Mouse (Mus musculus): ENCODE results near the gene Pnma1. TPM values are rescaled to one million over a fixed set of nuclear protein-coding genes. Genes with fewer than 3 reads are reported as not detected.
A peak's percentile ranks its signal among the peaks of the same experiment; 100 is the strongest.

Gene Pnma1
- total and polyA plus RNA-seq, 3 experiments: 0.31 to 0.46 TPM; not detected in 1

GRCm38 (mm10) chr12:84176126-84176769 is 28.0 kb upstream of the Pnma1 start (continued):
- TF ChIP-seq BHLHE40 (IDR thresholded peaks at IDR 0.05; ENCODE audit: borderline replicate concordance, low read depth, low read length) (peak; percentile 78; the same call in 1 of the 2 replicates), TBP (IDR thresholded peaks at IDR 0.05; ENCODE audit: low read depth, low read length) (no peak), RAD21 (IDR thresholded peaks at IDR 0.05; ENCODE audit: low read depth, low read length) (no peak), SIN3A (IDR thresholded peaks at IDR 0.05; ENCODE audit: low read length) (peak; percentile 56; the same call in 1 of the 2 replicates), ZKSCAN1 (IDR thresholded peaks at IDR 0.05; ENCODE audit: low read depth, low read length) (no peak), MAX (IDR thresholded peaks at IDR 0.05; ENCODE audit: low read length) (peak; percentile 89), CTCF (IDR thresholded peaks at IDR 0.05 in 2 of 3, conservative IDR thresholded peaks at IDR 0.05 in 1 of 3; ENCODE audit: control insufficient read depth in 1 of 3, insufficient read depth in 1 of 3, low read depth in 2 of 3, low read length in 3 of 3, poor library complexity in 1 of 3, severe bottlenecking in 1 of 3) (no peak), MYC (IDR thresholded peaks at IDR 0.05; ENCODE audit: low read depth, low read length) (peak; percentile 95), ZNF384 (IDR thresholded peaks at IDR 0.05; ENCODE audit: low read depth, low read length) (peak; percentile 72), E2F4 (IDR thresholded peaks at IDR 0.05; ENCODE audit: borderline replicate concordance, low read depth, low read length) (no peak), ZC3H11A (IDR thresholded peaks at IDR 0.05; ENCODE audit: low read depth, low read length) (no peak), ELF1 (IDR thresholded peaks at IDR 0.05; ENCODE audit: low read depth, low read length) (no peak), USF2 (IDR thresholded peaks at IDR 0.05; ENCODE audit: borderline replicate concordance in 1 of 2, insufficient read depth in 1 of 2, low read depth in 1 of 2, low read length in 2 of 2) (0 out of 4 replicates have a peak, but pooled peaks of 1 of the 2 experiments have one; percentile 9), ETS1 (IDR thresholded peaks at IDR 0.05; ENCODE audit: low read depth, low read length) (no peak), KAT2A (conservative IDR thresholded peaks at IDR 0.05; ENCODE audit: low read depth, low read length) (no peak), EP300 (IDR thresholded peaks at IDR 0.05; ENCODE audit: low read depth in 1 of 2, low read length in 2 of 2) (peak in 1 of 2 experiments; percentile 23; a peak in 1 of 4 replicates), TCF12 (IDR thresholded peaks at IDR 0.05; ENCODE audit: low read depth, low read length) (peak; percentile 32; the same call in 1 of the 2 replicates), TAL1 (IDR thresholded peaks at IDR 0.05; ENCODE audit: low read length) (no peak), HCFC1 (IDR thresholded peaks at IDR 0.05; ENCODE audit: low read depth, low read length) (0 out of 2 replicates have a peak, but pooled peaks have one; percentile 18), NRF1 (IDR thresholded peaks at IDR 0.05; ENCODE audit: insufficient read depth, low read depth, low read length, poor library complexity, severe bottlenecking) (no peak)

GRCm38 (mm10) chr12:84175659-84176061 is 27.4 kb upstream of the Pnma1 start:
- peaks cover 42 to 52% of the 10 kb centered on the region in 2 experiments for H3K4me1 ChIP-seq (ENCODE audit: control insufficient read depth in 1 of 2, insufficient read depth in 2 of 2, low read length in 2 of 2)
- H3K4me3 ChIP-seq (ENCODE audit: control insufficient read depth in 1 of 2, insufficient read depth in 1 of 2, low read depth in 2 of 2, low read length in 2 of 2): peak overlapping the region; percentile 40 to 41
- no peaks in the 10 kb centered on the region for H3K27me3 ChIP-seq (ENCODE audit: control insufficient read depth in 1 of 2, insufficient read depth in 2 of 2, low read length in 2 of 2)
- H3K79me2 ChIP-seq (ENCODE audit: control insufficient read depth, insufficient read depth, low read length, poor library complexity): peaks cover 77% of the 10 kb centered on the region
- H3K36me3 ChIP-seq (ENCODE audit: control insufficient read depth in 1 of 2, insufficient read depth in 2 of 2, low read length in 2 of 2): peaks cover 8 to 53% of the 10 kb centered on the region in 2 experiments; a peak in 3 of 4 replicates
- H3K27ac ChIP-seq (ENCODE audit: control insufficient read depth, low read depth, low read length): peak overlapping the region; percentile 96
- H3K9ac ChIP-seq (ENCODE audit: control insufficient read depth, low read depth, low read length, poor library complexity, severe bottlenecking): peak overlapping the region; percentile 66
- peak; percentile 96 for DNase-seq (ENCODE audit: low read depth, low spot score)
- H3K9me3 ChIP-seq (replicated peaks; ENCODE audit: insufficient read depth, low read length): no peaks in the 10 kb centered on the region
- TF ChIP-seq MYC (IDR thresholded peaks at IDR 0.05; ENCODE audit: low read depth, low read length) (0 out of 2 replicates have a peak, but pooled peaks have one; percentile 17), TAL1 (IDR thresholded peaks at IDR 0.05; ENCODE audit: low read length) (peak; percentile 91), GABPA (IDR thresholded peaks at IDR 0.05; ENCODE audit: low read depth, low read length) (no peak), MYB (IDR thresholded peaks at IDR 0.05; ENCODE audit: low read depth, low read length) (no peak), POLR2A (IDR thresholded peaks at IDR 0.05; ENCODE audit: control insufficient read depth in 1 of 2, insufficient read depth in 1 of 2, low read depth in 1 of 2, low read length in 2 of 2, poor library complexity in 1 of 2) (peak in 1 of 2 experiments; percentile 50; a peak in 2 of 4 replicates), RCOR1 (IDR thresholded peaks at IDR 0.05; ENCODE audit: low read depth, low read length) (0 out of 2 replicates have a peak, but pooled peaks have one; percentile 0), MXI1 (IDR thresholded peaks at IDR 0.05; ENCODE audit: low read depth, low read length) (peak; percentile 81; the same call in 1 of the 2 replicates), MAFK (IDR thresholded peaks at IDR 0.05; ENCODE audit: borderline replicate concordance, low read depth, low read length) (no peak), POLR2AphosphoS2 (IDR thresholded peaks at IDR 0.05; ENCODE audit: low read length) (peak; percentile 83), TBP (IDR thresholded peaks at IDR 0.05; ENCODE audit: low read depth, low read length) (peak; percentile 42; the same call in 1 of the 2 replicates), JUND (IDR thresholded peaks at IDR 0.05; ENCODE audit: low read depth, low read length) (no peak), ZKSCAN1 (IDR thresholded peaks at IDR 0.05; ENCODE audit: low read depth, low read length) (no peak), POLR2AphosphoS5 (IDR thresholded peaks at IDR 0.05; ENCODE audit: borderline replicate concordance, low read depth, low read length) (no peak), MAX (IDR thresholded peaks at IDR 0.05; ENCODE audit: low read length) (no peak), RAD21 (IDR thresholded peaks at IDR 0.05; ENCODE audit: low read depth, low read length) (no peak), CTCF (IDR thresholded peaks at IDR 0.05 in 2 of 3, conservative IDR thresholded peaks at IDR 0.05 in 1 of 3; ENCODE audit: control insufficient read depth in 1 of 3, insufficient read depth in 1 of 3, low read depth in 2 of 3, low read length in 3 of 3, poor library complexity in 1 of 3, severe bottlenecking in 1 of 3) (no peak), ZMIZ1 (IDR thresholded peaks at IDR 0.05; ENCODE audit: low read depth, low read length) (peak; percentile 74), NRF1 (IDR thresholded peaks at IDR 0.05; ENCODE audit: insufficient read depth, low read depth, low read length, poor library complexity, severe bottlenecking) (no peak), EP300 (IDR thresholded peaks at IDR 0.05; ENCODE audit: low read depth in 1 of 2, low read length in 2 of 2) (peak; percentile 69 to 81), MAZ (IDR thresholded peaks at IDR 0.05; ENCODE audit: low read depth, low read length) (peak; percentile 98), E2F4 (IDR thresholded peaks at IDR 0.05; ENCODE audit: borderline replicate concordance, low read depth, low read length) (no peak)

Data from MEL (cell line).